Mouse (Mus musculus) forebrain, embryonic 15.5 days (tissue): ENCODE data around the gene Rab37. TPM values are rescaled to one million over a fixed set of nuclear protein-coding genes. Genes with fewer than 3 reads are reported as not detected.

Source experiments
- ATAC-seq: fragments of 200-750 bp; cut with Nextera tagmentation; replicated peaks from 2 replicates; pipeline ENCODE4 v1.8.0; 2017; ENCODE audit warnings: mild to moderate bottlenecking, moderate TSS enrichment, moderate library complexity
- H3K27ac ChIP-seq: fragments of 300-500 bp; sonication (generic); replicated peaks from 2 replicates; pipeline ENCODE4 v1.5.1; 2015; ENCODE audit warnings: mild to moderate bottlenecking, inconsistent platforms
- H3K27me3 ChIP-seq: fragments of 300-500 bp; sonication (generic); 2 replicates; pipeline ENCODE4 v1.6.1; 2015; ENCODE audit warnings: inconsistent platforms
- H3K36me3 ChIP-seq: fragments of 300-500 bp; sonication (generic); 2 replicates; pipeline ENCODE4 v1.6.1; 2015; ENCODE audit warnings: mild to moderate bottlenecking, inconsistent platforms
- H3K4me1 ChIP-seq: fragments of 300-500 bp; sonication (generic); 2 replicates; pipeline ENCODE4 v1.6.1; 2015; ENCODE audit warnings: inconsistent platforms
- H3K4me2 ChIP-seq: fragments of 300-500 bp; sonication (generic); replicated peaks from 2 replicates; pipeline ENCODE4 v1.6.1; 2015; ENCODE audit warnings: mild to moderate bottlenecking, inconsistent platforms
- H3K4me3 ChIP-seq: fragments of 300-500 bp; sonication (generic); 2 replicates; pipeline ENCODE4 v1.5.1; 2015; ENCODE audit warnings: mild to moderate bottlenecking, inconsistent platforms
- H3K9ac ChIP-seq: fragments of 300-500 bp; sonication (generic); replicated peaks from 2 replicates; pipeline ENCODE4 v1.6.1; 2015; ENCODE audit warnings: mild to moderate bottlenecking, inconsistent platforms
- H3K9me3 ChIP-seq: fragments of 300-500 bp; sonication (generic); 2 replicates; pipeline ENCODE4 v1.6.1; 2016; ENCODE audit warnings: inconsistent platforms
- WGBS: fragments of 180-500 bp; shearing (Covaris S2); methylation state at CpG from one replicate; pipeline ENCODE4 v1.1.7; 2015; ENCODE audit warnings: mixed read lengths; 5-methylcytosine and 5-hydroxymethylcytosine counted together
- polyA plus RNA-seq: library from polyadenylated mRNA; unstranded; fragments of >200 nt; fragmentation: Nextera tagmentation; extraction: Ambion mirVana; gene quantifications from 2 replicates; pipeline ENCODE4 v1.2.1, GENCODE M21; 2015

Rab37 gene
- polyA plus RNA-seq, 1 experiment from 2014 or later = 1.0 TPM

- Histone ChIP-seq H3K9me3 (no peaks in the 10 kb centered on the region), H3K27ac (no peak overlapping the region), H3K27me3 (no peaks in the 10 kb centered on the region), H3K4me3 (no peak overlapping the region), H3K36me3 (no peaks in the 10 kb centered on the region), H3K4me2 (no peak overlapping the region), H3K4me1 (peaks cover 10% of the 10 kb centered on the region), H3K9ac (no peak overlapping the region)
- no peak for ATAC-seq
- 71% methylated on average over 5 of the region's 5 CpGs for WGBS
Observed at GRCm38 (mm10) chr11:115073002-115073401, 18.2 kb upstream of the Rab37 start.

GRCm38 (mm10) chr11:115075407-115075806 is 15.8 kb upstream of the Rab37 start:
- no peak overlapping the region for H3K9ac ChIP-seq
- no peak overlapping the region for H3K4me3 ChIP-seq
- H3K4me2 ChIP-seq = no peak overlapping the region
- H3K4me1 ChIP-seq = peaks cover 10% of the 10 kb centered on the region
- no peaks in the 10 kb centered on the region for H3K9me3 ChIP-seq
- H3K27me3 ChIP-seq = no peaks in the 10 kb centered on the region
- no peak for ATAC-seq
- H3K27ac ChIP-seq = no peak overlapping the region
- 82% methylated on average over 7 of the region's 7 CpGs for WGBS
- no peaks in the 10 kb centered on the region for H3K36me3 ChIP-seq

GRCm38 (mm10) chr11:115075859-115076258 is 15.4 kb upstream of the Rab37 start:
- Histone ChIP-seq H3K9me3 (no peaks in the 10 kb centered on the region), H3K4me1 (peaks cover 10% of the 10 kb centered on the region), H3K4me2 (no peak overlapping the region), H3K9ac (no peak overlapping the region), H3K27me3 (no peaks in the 10 kb centered on the region), H3K36me3 (no peaks in the 10 kb centered on the region), H3K27ac (no peak overlapping the region), H3K4me3 (no peak overlapping the region)
- WGBS = 87% methylated on average over 5 of the region's 5 CpGs
- no peak for ATAC-seq

- no peaks in the 10 kb centered on the region for H3K36me3 ChIP-seq
- H3K4me2 ChIP-seq = no peak overlapping the region
- no peaks in the 10 kb centered on the region for H3K27me3 ChIP-seq
- 90% methylated on average over 1 of the region's 1 CpGs for WGBS
- H3K9me3 ChIP-seq = no peaks in the 10 kb centered on the region
- H3K27ac ChIP-seq = no peak overlapping the region
- no peak for ATAC-seq
- no peak overlapping the region for H3K9ac ChIP-seq
- H3K4me1 ChIP-seq = no peaks in the 10 kb centered on the region
- H3K4me3 ChIP-seq = no peak overlapping the region
Observed at GRCm38 (mm10) chr11:115077436-115077835, 13.8 kb upstream of the Rab37 start.

- H3K27me3 ChIP-seq = no peaks in the 10 kb centered on the region
- ATAC-seq = no peak
- 89% methylated on average over 5 of the region's 5 CpGs for WGBS
Observed at GRCm38 (mm10) chr11:115078680-115079079, 12.6 kb upstream of the Rab37 start.

DNA sequence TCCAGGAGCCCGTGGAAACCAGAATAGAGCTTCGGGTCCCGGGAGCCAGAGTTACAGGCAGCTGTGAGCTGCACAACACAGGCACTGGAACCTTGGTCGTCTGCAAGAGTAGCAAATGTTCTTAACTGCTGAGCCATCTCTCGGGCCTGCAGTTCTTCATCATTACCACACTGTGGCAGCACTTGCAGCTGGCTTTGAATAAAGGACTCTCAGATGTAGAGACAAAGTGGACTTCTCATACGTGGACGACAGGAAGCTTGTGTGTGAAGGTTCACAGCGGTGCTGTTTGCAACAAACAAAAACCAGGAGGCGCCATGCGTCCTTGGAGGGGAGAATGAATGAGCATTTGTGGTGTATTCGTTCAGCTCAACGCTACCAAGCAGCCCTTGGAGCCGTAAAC is 10.3 kb upstream of the Rab37 start:
- no peak for ATAC-seq
- H3K9me3 ChIP-seq = no peaks in the 10 kb centered on the region
- no peak overlapping the region for H3K4me2 ChIP-seq
- no peaks in the 10 kb centered on the region; the same call in 1 of the 2 replicates for H3K27me3 ChIP-seq
- no peak overlapping the region for H3K4me3 ChIP-seq
- peaks cover 12% of the 10 kb centered on the region for H3K4me1 ChIP-seq
- H3K27ac ChIP-seq = no peak overlapping the region
- no peak overlapping the region for H3K9ac ChIP-seq
- 35% methylated on average over 13 of the region's 13 CpGs for WGBS
- H3K36me3 ChIP-seq = no peaks in the 10 kb centered on the region

More at GRCm38 (mm10) chr11:115078680-115079079, 12.6 kb upstream of the Rab37 start:
- Histone ChIP-seq H3K9ac (no peak overlapping the region), H3K9me3 (no peaks in the 10 kb centered on the region), H3K4me1 (peaks cover 3% of the 10 kb centered on the region), H3K27ac (no peak overlapping the region), H3K4me2 (no peak overlapping the region), H3K4me3 (no peak overlapping the region), H3K36me3 (no peaks in the 10 kb centered on the region)

GRCm38 (mm10) chr11:115081373-115081772 is 9.9 kb upstream of the Rab37 start:
- Histone ChIP-seq H3K4me2 (no peak overlapping the region), H3K9me3 (no peaks in the 10 kb centered on the region), H3K27ac (no peak overlapping the region), H3K36me3 (no peaks in the 10 kb centered on the region), H3K4me3 (no peak overlapping the region), H3K27me3 (no peaks in the 10 kb centered on the region; the same call in 1 of the 2 replicates), H3K4me1 (peaks cover 12% of the 10 kb centered on the region), H3K9ac (no peak overlapping the region)
- no peak for ATAC-seq
- whole genome bisulfite sequencing = 72% methylated on average over 3 of the region's 3 CpGs

DNA sequence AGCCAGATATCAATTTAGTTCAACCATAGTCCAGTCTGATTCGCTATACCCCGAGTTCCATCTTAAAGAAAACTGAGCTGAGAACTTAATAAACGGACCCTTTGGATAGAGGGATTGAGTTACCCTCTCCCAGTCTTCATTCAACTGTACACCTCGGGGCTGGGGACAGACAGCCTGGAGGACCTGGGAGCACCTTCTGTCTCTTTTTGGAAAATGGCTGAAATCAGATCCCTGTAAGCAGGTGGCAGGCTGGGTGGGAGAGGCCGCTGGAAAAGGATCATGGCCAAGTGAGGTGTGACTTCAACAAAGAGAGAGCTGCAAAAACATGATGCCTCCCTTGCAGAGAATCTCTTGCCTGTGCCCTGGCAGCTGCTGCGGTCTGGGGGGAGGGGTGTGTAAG is 9.0 kb upstream of the Rab37 start:
- no peaks in the 10 kb centered on the region for H3K9me3 ChIP-seq
- peaks cover 12% of the 10 kb centered on the region for H3K4me1 ChIP-seq
- no peaks in the 10 kb centered on the region for H3K36me3 ChIP-seq
- ATAC-seq = no peak
- no peak overlapping the region for H3K27ac ChIP-seq
- no peak overlapping the region for H3K4me2 ChIP-seq
- no peak overlapping the region for H3K4me3 ChIP-seq
- H3K27me3 ChIP-seq = no peaks in the 10 kb centered on the region; the same call in 1 of the 2 replicates
- WGBS = 68% methylated on average over 6 of the region's 6 CpGs
- no peak overlapping the region for H3K9ac ChIP-seq

GRCm38 (mm10) chr11:115083376-115084139 is 7.7 kb upstream of the Rab37 start:
- Histone ChIP-seq H3K9me3 (no peaks in the 10 kb centered on the region), H3K27ac (no peak overlapping the region), H3K36me3 (no peaks in the 10 kb centered on the region), H3K4me2 (no peak overlapping the region), H3K27me3 (no peaks in the 10 kb centered on the region; the same call in 1 of the 2 replicates), H3K4me1 (peaks cover 12% of the 10 kb centered on the region), H3K4me3 (no peak overlapping the region), H3K9ac (no peak overlapping the region)
- ATAC-seq = peak; percentile 64
- 39% methylated on average over 18 of the region's 18 CpGs for WGBS

DNA sequence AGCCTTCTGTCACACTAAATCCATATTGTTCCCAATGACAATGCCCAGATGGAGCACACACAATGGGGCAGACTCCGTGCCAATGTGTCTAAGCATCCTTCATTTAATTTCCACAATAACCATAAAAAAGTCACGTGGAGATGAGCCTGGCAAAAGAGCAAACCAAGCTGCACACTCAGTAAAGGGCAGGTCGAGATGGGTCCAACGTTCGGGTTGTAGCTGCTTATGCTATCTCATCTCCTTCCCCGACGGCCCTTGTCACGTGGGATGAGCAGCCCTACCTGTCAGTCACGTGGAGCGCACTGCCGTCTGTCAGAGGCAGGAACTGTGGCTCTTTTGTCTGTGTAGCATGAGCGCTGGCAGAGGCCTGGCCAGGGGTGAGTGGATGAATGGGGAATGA is 6.6 kb upstream of the Rab37 start:
- Histone ChIP-seq H3K4me3 (no peak overlapping the region), H3K4me1 (peaks cover 12% of the 10 kb centered on the region), H3K9ac (no peak overlapping the region), H3K4me2 (no peak overlapping the region), H3K27ac (no peak overlapping the region), H3K9me3 (no peaks in the 10 kb centered on the region), H3K27me3 (no peaks in the 10 kb centered on the region; the same call in 1 of the 2 replicates), H3K36me3 (no peaks in the 10 kb centered on the region)
- 19% methylated on average over 12 of the region's 12 CpGs for WGBS
- no peak for ATAC-seq

DNA sequence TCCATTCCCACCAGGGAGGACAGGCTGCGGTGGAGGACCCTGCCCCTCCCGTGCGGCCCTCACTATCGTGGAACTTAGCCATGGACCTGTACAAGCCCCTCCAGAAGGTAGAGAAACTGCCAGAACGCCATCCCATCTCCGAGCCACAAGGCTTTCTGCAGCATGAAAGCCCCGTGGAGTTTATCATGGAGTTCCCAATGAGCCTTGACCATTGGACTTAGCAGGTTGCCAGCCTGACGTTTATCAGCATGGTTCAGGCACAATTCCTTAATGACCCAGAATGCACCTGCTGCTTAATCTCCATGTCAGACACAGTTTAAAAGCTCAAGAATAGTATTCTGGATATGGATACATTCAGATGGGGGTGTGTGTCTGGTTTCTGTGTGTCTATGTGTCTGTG is 6.2 kb upstream of the Rab37 start:
- Histone ChIP-seq H3K9ac (no peak overlapping the region), H3K4me1 (peaks cover 12% of the 10 kb centered on the region), H3K9me3 (no peaks in the 10 kb centered on the region), H3K4me3 (no peak overlapping the region), H3K27me3 (peaks cover under 1% of the 10 kb centered on the region; the same call in 1 of the 2 replicates), H3K27ac (no peak overlapping the region), H3K36me3 (no peaks in the 10 kb centered on the region), H3K4me2 (no peak overlapping the region)
- no peak for ATAC-seq
- 51% methylated on average over 8 of the region's 8 CpGs for WGBS

DNA sequence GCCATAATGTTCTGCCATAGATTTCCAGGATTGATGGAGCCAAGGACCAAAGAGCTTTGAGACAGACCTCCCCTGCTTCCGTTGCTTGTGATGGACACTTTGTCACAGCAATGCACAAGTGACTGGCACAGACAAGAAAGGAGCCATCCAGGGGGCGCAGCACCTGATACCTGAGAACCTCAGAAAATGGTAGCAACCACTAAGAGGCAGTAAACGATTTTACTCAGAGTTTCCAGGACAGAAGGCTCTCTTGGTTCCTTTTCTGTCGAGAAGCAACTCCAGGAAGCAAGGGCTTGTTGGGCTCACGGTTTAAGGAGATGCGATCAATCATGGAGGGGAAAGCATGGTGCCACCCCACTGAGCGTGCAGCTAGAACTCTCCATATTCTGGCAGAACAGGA is 5.0 kb upstream of the Rab37 start:
- Histone ChIP-seq H3K4me3 (no peak overlapping the region), H3K4me2 (no peak overlapping the region), H3K27ac (no peak overlapping the region), H3K9ac (no peak overlapping the region), H3K36me3 (no peaks in the 10 kb centered on the region), H3K4me1 (peaks cover 15% of the 10 kb centered on the region), H3K27me3 (peaks cover 12% of the 10 kb centered on the region; the same call in 1 of the 2 replicates), H3K9me3 (no peaks in the 10 kb centered on the region)
- WGBS = 77% methylated on average over 7 of the region's 7 CpGs
- no peak for ATAC-seq

GRCm38 (mm10) chr11:115089853-115090252 is 1.4 kb upstream of the Rab37 start:
- ATAC-seq = no peak
- H3K4me1 ChIP-seq = peaks cover 13% of the 10 kb centered on the region
- no peak overlapping the region for H3K9ac ChIP-seq
- no peak overlapping the region for H3K4me3 ChIP-seq
- no peak overlapping the region for H3K4me2 ChIP-seq
- H3K9me3 ChIP-seq = peaks cover 3% of the 10 kb centered on the region; the same call in 1 of the 2 replicates
- 72% methylated on average over 6 of the region's 6 CpGs for WGBS
- peaks cover 28% of the 10 kb centered on the region for H3K27me3 ChIP-seq
- no peaks in the 10 kb centered on the region for H3K36me3 ChIP-seq
- H3K27ac ChIP-seq = no peak overlapping the region
